Mouse (Mus musculus): ENCODE measurements around the gene Cfap221.

DNA sequence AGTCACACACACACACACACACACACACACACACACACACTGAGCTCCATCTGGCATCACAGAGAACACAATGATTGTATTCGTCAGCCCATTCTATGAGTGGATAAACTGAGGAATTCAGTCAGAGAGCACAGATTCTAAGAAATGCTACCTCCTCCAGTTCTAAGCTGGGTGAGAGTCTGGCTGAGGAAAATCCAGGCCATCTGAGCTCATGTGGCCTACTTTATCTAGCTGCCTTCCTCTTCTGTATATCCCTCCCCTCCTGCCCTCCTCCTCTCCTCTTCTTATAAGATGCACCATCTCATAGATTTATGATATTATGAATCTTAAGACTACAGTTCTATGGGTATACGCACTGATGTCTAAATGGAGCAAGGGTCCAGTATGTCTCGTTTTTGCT lies 103.4 kb downstream of the Cfap221 start:
- no peak for TF ChIP-seq CTCF (IDR thresholded peaks at IDR 0.05 in 2 of 3, conservative IDR thresholded peaks at IDR 0.05 in 1 of 3; ENCODE audit: control insufficient read depth in 1 of 3, insufficient read depth in 1 of 3, low read depth in 2 of 3, low read length in 3 of 3, poor library complexity in 1 of 3, severe bottlenecking in 1 of 3)
- TF ChIP-seq GATA1 (IDR thresholded peaks at IDR 0.05; ENCODE audit: low read depth, low read length): no peak
- no peak for TF ChIP-seq POLR2A (IDR thresholded peaks at IDR 0.05; ENCODE audit: control insufficient read depth in 1 of 2, insufficient read depth in 1 of 2, low read depth in 1 of 2, low read length in 2 of 2, poor library complexity in 1 of 2)
- no peak for TF ChIP-seq MAX (IDR thresholded peaks at IDR 0.05; ENCODE audit: low read length)
- no peak for TF ChIP-seq CHD1 (IDR thresholded peaks at IDR 0.05; ENCODE audit: low read depth, low read length)
- no peak for TF ChIP-seq MYC (IDR thresholded peaks at IDR 0.05; ENCODE audit: low read depth, low read length)

All from MEL (cell line).